Mouse (Mus musculus): ENCODE results near the gene Tlr7.

DNA sequence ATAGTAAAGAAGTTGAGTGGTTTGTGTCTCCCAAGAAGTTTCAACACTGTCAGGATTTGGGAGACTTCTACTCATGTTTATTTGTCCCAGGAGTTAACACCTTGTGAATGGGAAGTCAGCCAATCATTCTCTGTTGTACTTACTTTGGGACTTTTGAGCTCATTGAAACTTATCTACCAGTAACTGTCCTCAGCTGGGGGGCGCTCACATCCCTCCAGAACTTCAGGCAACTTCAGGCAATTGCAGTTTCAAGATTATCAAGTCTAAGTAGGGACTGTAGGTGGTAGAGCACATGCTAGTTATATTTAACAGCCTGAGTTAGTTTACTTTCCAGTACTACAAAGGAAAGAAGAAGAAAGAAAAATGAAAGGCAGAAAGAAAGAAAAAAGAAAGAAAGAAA is 6.6 kb downstream of the Tlr7 start:
- no peak for TF ChIP-seq EP300 (IDR thresholded peaks at IDR 0.05; ENCODE audit: insufficient read depth, low read depth, low read length)
- no peak for TF ChIP-seq POLR2A (IDR thresholded peaks at IDR 0.05; ENCODE audit: insufficient read depth, low read length)
- no peak for TF ChIP-seq CTCF (IDR thresholded peaks at IDR 0.05; ENCODE audit: low read depth, low read length)

Data from ES-Bruce4 (cell line).